Mouse (Mus musculus) C2C12 (cell line): ENCODE measurements around the gene Peli2.

ENCODE experiments used
- CTCF ChIP-seq: IDR thresholded peaks from one replicate; pipeline ENCODE4 v1.5.1; 2011; ENCODE audit not compliant: control insufficient read depth, insufficient read depth, insufficient read length
- MAX ChIP-seq: IDR thresholded peaks from one replicate; pipeline ENCODE4 v1.6.1; 2011; ENCODE audit warnings: mild to moderate bottlenecking, control low read depth
- MYOD1 ChIP-seq: IDR thresholded peaks from one replicate; pipeline ENCODE4 v1.6.1; 2011; ENCODE audit warnings: low read depth; ENCODE audit not compliant: control insufficient read depth, insufficient read length
- USF1 ChIP-seq: IDR thresholded peaks from one replicate; pipeline ENCODE4 v1.6.1; 2011; ENCODE audit warnings: low read depth, mild to moderate bottlenecking, control low read depth, moderate library complexity

- TF ChIP-seq MAX (no peak), CTCF (no peak), USF1 (no peak), MYOD1 (no peak)
These were observed 44.3 kb downstream of the Peli2 start for GRCm38 (mm10) chr14:48164917-48165316.
